Mouse (Mus musculus) mouse embryonic stem cell (cell line): ENCODE results near the gene Fbxw24.
"Not testable (repeated sequence)": the region's sequence is repeated elsewhere in the genome, so short reads cannot be mapped to it uniquely, and the experiment has no call there.

Experiments
- in situ Hi-C, 2 experiments: fragments of 300-500 bp; cut with MboI; formaldehyde crosslinking; loops; 1 replicate in 1 of 2; 3 replicates in 1 of 2; pipeline ENCODE4 v1.14.3; 2019 to 2020; ENCODE audit warnings: low sequenced_read_pairs in 2 of 2, low pct_unique_long_range_greater_than_20kb in 1 of 2, mixed read lengths in 1 of 2; ENCODE audit not compliant: unreplicated experiment in 1 of 2

Gene Fbxw24

DNA sequence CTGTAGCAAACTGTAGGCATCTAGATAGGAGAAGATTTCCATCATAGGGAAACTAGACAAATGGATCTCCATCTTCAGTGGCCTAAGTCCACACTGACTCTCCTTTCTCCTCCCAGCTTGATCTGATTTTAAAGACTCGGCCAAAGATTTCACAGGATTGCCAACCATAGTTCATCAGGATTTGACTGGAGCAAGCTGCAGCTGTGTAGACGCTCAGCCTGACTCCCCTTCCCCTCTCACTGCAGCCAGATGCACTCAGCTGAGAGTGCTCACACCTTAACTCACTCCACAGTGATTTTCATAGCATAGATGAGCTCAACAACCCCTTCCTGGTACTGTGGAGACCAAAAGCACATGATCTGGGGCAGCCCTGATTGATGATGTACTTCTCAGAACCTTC is at the start of gene Fbxw24:
Gene Fbxw24 (minus strand): TSS at position 101 of the 400 bp plus-strand sequence.
- in situ Hi-C loops = not testable (repeated sequence)

DNA sequence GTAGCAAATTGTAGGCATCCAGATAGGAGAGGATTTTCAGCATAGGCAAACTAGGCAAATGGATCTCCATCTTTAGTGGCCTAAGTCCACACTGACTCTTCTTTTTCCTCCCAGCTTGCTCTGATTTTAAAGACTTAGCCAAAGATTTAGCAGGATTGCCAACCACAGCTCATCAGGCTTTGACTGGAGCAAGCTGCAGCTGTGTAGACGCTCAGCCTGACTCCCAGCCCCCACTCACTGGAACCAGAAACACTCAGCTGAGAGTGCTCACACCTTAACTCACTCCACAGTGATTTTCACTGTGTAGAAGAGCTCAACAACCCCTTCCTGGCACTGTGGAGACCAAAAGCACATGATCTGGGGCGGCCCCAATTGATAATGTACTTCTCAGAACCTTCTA is 38.7 kb upstream of the Fbxw24 start, which contains the start of gene Fbxw25:
Gene Fbxw25 (minus strand): TSS at position 101 of the 400 bp plus-strand sequence.
- in situ Hi-C loops = not testable (repeated sequence)

DNA sequence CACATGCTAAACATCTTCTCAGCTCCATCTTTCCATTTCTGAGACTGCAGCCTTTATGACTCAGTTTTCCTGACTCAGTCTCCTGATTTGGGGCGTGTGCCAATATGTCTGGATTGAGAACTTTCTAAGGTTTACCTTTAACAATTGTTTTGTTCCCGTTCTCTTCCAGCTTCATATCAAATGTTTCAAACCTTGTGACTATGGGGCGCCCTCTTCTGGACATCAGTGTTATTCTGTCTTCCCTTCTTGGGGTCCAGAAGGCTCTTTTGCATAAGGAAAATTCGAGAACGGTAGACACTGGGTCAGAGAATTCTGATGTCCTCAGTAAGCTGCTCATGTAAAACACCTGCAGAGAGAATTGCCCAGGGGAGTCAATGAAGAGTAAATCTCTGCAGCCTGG is 19.0 kb downstream of the Fbxw24 start:
- in situ Hi-C loops = not testable (repeated sequence)

DNA sequence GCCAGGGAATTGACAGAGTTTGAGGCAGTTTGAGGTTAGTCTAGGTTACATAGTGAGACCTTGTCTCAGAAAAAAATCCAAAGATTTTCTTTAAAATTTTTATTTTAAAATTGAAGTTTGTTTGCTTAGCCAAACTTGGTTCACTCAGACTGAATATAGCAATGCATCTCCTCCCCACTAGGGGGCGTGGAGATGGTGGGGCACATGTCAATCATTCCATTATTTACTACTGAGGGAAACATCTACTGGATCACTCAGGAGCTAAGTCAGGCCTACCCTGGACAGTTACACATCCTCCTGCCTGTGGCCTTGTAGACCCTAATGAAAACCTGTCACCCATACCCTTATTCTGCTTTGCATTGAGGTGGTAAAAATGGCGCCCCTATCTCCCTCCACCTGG is 23.7 kb downstream of the Fbxw24 start:
- in situ Hi-C loops = not testable (repeated sequence)

DNA sequence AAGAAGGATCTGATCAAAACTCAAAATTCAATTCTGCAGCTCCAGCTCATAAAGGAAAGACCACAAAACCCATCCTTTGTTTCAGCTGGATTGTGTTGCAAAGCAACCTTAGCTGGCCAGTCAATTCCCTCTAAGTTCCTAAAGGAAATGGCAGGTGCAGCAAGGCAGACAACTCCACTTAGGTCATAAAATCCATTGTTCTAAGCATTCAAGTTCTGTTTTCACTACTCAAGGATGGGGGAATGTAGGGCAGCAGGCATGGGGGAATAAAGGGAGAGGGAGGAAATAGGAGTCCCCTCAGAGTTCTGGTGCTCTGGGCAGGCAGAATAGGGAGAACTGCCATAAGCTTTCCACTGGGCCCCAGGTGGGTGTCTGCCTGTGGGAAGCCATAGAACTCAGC is 28.6 kb downstream of the Fbxw24 start:
- in situ Hi-C loops = no loop called here

DNA sequence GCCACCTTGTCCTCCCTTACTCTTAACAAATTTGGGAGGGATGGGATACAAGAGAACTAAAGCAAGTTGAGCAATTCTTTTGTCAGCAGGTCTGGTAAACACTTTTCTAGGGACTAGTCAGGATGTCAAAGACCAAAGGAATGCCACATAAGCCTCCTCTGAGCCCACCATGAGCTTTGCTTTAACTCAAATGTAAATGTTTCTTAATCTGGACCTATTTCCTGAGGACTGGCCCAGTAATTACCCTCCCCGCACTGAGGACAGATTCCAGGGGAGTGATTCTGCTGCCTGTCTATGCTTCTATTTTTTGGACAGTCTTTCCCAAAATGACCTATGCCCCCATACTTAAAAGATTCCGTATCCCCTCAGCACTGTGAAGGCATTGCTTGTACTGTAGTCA is 31.0 kb downstream of the Fbxw24 start:
- in situ Hi-C loops = no loop called here

DNA sequence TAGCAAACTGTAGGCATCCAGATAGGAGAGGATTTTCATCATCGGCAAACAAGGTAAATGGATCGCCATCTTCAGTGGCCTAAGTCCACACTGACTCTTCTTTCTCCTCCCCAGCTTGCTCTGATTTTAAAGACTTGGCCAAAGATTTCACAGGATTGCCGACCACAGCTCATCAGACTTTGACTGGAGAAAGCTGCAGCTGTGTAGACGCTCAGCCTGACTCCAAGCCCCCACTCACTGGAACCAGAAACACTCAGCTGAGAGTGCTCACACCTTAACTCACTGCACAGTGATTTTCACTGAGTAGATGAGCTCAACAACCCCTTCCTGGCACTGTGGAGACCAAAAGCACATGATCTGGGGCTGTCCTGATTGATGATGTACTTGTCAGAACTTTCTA is 57.7 kb downstream of the Fbxw24 start, which contains the start of gene Fbxw15:
Gene Fbxw15 (minus strand): TSS at position 101 of the 400 bp plus-strand sequence.
- in situ Hi-C loops = not testable (repeated sequence)

DNA sequence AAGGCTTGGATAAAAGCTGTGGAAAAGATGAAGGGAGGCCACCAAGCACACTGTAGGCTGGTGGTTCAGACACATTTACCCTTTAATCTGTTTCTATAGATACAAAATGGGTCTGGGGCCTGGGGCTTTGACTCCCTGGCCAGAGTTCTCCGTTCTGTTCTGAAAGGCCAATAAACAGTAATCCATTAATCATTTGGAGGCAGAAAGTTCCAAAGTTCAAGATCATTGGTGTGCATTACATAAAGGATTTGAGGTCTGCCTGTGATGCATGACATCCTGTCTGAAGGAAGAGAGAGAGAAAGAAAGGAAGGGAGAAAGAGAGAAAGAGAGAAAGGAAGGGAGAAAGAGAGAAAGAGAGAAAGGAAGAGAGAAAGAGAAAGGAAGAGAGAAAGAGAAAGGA is 60.3 kb downstream of the Fbxw24 start:
- in situ Hi-C loops = no loop called here

DNA sequence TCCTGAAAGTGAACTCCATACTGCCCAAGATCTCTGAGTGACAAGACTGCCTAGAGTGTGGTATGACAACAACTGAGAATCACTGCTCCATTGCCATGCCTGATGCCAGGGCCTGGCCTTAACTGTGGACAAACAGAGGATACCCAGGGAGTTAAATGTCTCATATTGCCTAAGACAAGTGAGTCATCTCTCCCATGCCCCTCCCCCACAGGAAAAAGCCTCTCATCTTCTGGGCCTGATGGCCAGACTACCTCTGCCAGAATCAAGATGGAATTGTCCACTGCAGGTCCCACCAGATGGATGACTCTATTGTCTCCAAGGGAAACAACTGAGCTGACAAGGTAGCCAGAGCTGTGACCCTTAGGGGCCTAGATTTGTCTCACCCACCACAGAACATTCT is 63.8 kb downstream of the Fbxw24 start:
- in situ Hi-C loops = not testable (repeated sequence)

DNA sequence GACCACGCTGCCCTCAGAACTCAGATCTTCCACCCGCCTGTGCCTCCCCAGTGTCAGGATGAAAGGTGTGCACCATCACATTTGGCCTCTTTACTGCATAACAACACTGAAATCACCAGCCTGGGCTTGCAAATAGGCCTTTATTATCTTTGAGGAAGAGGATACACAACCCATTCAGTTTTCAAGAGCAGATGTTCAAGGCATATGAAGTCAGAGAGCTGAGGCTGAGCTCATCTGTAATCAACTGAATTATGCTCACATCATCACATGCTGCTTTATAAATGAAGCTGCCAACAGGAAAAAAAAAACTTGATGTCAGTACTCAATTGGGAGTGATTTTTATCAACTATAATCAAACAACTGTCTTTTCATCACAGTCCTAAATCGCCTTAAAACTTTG is 73.4 kb downstream of the Fbxw24 start:
- in situ Hi-C loops = no loop called here
